Mouse (Mus musculus): ENCODE results near the gene Hrc.

Gene Hrc

DNA sequence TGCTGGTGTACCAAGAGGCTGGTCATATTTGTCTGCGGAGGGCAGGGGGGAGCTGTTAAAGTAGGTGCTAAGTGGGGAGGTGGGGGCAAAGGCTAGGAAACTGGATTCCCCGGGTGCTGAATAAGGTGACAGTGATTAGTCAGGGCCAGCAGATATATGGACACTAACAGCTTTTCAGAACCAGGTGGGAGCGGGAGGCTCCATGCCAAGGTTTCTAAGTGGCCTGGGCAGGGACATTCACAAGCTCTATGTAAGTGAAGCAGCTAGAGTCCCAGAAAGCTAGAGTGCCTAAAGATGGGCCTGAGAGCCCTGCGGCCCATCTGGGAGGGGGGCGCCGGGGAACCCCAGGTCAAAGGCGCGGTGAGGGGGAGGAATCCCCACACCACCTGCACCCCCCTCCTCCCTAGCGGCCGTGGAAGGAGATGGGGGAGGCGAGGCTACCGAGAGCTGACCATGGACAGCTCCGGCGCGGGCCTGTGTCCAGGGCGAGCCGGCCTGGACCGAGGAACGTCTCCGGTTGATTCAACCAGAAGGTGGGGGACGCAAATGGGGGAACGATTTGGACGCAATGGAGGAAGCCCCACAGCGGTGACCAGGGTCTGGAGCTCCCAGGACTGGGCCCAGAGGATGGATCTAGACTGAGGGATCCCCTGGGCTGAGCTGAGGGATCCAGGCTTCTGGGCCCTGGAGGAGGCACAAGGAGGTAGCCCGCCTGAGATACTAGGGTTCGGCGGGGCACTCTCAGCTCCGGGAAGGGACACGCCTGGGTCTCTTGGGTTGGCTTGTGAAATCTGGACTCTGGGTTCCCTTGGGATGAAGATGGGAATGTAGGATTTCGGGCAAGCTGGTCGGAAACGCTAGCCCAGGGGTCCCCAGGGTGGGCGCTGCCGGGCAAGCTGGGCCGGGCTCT is 30.9 kb downstream of the Hrc start:
- peak; percentile 35 for DNase-seq (ENCODE audit: low spot score)

DNA sequence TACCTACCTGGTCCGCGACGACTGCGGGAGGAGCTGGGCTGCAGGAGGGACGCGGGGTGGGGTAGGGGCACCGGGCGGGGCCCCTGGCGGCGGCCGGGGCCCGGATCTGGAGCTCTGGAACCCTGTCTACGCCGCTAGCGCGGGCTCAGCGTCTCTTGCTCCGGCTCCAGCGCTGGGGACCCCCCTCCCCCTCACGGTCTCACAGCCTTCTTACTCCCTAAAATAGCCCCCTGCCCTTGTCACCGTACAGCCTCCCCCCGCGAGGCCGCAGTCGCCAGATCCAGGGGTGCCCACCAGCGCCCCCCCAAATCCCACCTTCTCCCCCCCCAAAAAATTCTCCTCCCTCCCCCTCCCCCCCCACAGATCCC is 31.5 kb downstream of the Hrc start, which contains the start of gene Ppfia3:
TSS of gene Ppfia3 (minus strand) at position 368 of the 368 bp plus-strand sequence.
- no peak for DNase-seq (ENCODE audit: low spot score)

DNA sequence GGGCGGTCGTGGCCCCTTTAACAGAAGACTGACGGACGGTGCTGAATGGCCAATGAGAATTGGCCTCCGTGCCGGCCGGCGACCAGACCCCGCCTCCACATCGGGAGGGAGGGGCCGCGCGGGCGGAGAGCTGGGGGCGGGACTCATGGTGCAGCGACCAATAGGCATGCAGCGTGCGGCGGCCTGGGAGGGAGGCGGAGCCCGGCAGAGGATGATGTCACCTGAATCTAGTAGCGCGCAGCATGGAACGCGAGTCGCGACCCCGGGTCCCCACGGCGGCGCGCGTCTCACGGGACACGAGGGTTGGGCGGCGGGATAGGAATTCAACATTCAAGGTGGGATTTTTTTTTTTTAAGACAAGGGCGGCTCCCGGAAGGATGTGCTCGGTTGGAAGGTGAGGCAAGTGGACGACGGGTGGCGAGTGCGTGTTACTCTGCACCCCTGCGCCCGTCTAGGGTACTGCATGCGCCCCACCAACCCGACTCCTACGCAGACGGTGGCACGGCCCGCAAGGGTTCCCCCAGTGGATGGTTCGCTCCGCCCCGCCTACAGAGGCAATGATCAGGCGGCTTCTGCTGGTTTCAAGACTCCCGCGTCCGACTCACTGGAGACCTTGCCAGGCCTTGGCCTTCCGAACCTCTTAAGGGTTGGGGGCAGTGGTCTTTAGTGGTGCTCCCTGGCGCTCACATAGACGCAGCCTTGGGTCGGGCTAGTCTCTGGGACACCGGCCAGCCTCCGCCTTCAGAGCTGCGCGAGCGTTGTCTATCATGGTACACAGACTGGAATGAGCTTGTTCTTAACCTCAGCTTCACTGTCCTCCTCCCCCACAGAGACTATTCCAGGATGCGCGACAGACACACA is 32.2 kb downstream of the Hrc start:
- peak; percentile 91 for DNase-seq (ENCODE audit: low spot score)

DNA sequence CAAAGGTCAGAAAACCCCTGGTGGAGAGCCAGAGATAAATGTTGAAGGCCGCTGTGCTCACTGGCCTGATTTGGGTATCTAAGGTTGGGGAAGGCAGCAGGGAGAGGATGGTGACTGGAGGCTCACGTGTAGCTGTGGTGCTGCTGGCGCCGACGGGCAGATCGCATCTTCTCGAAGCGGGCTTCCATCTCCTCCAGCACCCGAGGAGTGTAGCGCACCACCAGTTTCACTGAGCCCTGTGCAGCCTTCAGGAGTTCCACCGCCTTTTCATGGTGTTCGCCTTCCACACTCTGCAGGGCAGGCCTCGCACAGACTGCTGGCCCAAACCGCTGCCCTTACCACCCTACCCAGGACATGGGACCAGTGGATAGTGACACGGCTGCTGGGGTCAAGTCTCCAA is 33.1 kb downstream of the Hrc start:
- no peak for DNase-seq (ENCODE audit: low spot score)

DNA sequence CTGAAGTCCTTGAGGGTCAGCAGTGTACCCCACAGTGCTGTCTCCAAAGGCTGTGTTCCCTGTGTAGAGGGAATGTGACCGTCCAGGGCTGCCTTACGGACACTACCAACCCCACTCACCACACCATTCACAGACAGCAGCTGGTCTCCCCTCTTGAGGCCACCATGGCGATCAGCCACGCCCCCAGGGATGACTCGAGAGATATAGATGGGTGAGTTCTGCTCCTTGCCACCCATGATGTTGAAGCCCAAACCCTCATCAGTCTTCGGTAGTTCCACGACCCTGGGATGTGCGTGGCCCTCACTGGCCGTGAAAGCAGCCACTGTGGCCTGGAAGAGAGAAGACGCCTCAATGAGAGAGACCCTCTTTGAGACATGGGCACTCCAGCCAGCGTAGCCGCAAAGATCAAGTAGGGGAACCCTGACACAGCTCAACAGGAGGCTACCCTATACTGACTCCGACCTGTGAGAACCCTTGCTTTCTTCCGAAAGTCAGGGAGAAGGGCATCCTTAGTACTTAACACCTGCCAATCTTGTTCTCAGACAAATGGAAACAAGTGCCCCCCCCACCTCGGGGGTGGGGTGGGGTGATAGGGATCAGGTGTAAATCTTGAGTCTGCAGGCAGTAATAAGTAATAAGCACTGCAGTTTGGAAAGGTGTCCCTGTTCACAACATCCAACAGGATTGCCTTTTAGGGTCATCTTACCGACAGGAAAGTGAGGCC is 34.1 kb downstream of the Hrc start:
- DNase-seq (ENCODE audit: low spot score) = no peak

DNA sequence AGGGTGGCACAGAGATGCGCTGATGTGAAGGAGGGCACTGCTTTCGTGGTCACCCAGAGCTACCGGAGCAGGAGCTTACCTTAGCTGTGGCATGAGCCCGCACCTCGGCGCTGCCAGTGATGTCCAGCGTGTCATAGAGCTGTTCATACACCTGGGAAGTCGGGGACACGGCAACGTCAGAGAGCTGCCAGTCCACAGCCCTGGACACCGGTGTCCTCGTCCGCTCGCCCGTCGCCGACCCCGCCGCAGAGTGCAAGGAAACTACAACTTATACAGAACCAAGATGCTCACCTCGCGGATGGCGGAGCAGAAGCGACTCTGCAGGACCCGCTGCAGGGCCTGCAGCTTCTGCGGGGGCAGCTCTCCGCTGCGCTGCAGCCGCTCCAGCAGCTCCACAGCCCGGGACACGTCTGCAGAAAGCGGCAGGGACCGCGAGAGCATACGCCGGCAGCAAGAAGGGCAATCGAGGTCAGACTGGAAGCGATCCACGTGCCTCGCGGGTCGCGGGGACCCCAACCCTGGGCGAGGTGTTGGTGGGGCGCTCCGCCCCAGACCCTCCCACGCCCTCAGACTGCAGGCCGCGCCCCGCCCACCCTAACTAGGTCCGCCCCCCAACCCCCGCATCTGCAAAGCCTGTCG is 34.9 kb downstream of the Hrc start:
- no peak for DNase-seq (ENCODE audit: low spot score)

DNA sequence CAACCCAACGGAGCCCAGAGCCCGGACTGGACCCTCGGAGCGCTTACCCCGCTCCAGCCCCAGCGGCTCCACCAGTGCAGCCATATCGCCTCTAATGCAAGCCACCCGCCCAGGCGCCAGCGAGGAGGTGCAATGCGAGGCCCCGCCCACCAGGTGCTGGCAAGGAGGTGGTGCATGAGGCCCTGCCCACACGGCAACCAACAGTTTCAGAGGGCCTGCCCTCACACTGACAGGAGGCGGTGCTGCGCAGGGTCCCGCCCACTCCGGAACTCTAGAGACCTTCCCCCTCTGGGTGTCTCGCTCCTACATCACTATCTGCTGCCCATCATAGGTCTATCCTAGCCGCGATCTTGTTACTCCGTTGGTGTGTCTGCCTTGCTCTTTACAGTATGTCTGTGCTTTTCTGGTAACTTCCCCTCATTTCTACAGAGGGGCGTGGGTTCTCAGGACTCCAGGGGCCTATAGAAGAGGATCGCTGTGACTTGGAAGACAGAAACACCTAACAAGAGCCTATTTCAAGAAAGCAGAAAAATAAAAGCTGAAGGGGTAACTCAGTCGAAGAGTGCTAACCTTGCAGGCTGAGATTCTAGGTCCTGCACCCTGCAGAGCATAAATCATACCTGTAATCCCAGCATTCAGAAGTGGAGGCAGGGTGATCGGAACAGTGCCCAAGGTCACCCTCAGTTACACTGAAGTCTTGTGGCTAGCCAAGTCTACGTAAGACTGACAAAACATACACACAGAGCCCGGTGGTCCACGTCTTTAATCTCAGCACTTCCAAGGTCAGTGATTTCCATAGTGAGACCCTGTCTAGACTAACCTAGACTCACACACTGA is 35.6 kb downstream of the Hrc start, which contains the start of gene Lin7b:
TSS of gene Lin7b (minus strand) at position 109 of the 837 bp plus-strand sequence.
- no peak for DNase-seq (ENCODE audit: low spot score)

DNA sequence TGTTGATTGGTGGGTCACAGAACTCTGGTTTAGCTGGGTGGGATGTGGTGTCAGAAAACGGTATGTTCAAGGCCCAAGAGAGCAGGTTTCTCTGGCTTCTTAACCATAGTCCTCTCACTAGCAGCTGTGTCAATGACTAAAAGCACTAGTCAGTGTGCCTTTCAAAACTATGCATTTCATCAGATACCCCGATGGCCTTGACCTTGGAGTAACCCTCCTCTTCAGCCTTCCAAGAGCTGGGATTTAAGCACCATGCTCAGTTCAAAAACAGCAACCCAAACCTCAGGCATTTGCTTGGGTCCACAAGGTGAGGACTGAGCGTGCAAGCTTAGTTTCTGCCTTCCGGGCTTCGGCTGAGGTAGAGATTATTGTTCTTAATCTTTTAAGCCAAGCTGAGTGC is 37.3 kb downstream of the Hrc start:
- DNase-seq (ENCODE audit: low spot score) = no peak

DNA sequence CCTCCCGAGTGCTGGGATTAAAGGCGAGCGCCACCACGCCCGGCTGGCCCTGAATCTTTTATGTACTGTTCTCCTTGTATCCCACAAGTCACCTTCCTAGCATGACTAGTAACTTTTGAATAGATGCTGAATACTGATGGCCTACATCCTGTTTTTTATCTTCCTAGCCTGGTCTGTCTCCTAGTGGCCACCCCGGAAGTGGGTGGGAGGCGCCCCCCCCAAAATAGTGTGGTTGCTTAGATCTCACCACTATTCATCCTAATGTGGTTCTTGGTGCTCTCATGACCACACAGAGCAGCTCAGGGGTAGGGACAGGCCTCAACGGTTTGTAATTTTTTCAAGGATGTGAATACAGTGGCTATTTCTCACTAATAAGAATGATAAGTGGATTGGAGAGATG is 39.5 kb downstream of the Hrc start:
- no peak for DNase-seq (ENCODE audit: low spot score)

DNA sequence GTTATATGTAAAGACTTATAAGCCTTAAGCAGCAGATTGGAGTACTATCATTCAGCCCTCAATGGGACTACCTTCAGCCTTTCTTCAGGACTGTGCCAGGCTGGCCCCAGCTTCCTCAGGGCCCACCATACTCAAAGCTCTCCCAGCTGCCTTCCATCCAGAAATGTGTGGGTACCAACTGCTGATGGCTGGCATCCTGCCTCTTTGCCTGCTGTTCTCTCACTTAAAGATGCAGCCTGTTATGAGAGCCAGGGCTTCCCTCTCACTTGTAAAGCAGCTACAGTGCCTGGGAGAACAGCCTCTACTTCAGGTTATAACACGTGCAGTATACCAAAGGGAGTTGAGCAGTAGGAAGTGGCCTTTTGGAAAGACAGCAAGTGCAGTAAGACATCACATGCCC is 41.0 kb downstream of the Hrc start:
- no peak for DNase-seq (ENCODE audit: low spot score)

DNA sequence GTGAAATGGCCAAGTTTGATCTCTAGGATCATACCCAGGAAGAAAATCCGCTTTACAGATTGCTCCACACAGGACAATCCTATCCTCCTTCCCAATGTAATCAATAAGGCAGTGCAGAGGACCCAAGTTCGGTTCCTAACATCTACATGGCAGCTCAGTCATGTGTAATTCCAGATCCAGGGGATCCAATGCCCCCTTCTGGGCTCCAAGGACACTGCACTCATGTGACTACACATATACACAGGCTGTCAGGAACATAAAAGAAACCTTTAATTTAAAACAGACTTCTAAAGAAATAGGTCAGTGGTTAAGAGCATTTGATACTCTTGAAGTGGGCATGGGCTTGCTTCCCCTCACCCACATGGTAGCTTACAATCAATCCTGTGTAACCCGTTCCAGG is 51.0 kb downstream of the Hrc start:
- DNase-seq (ENCODE audit: low spot score) = no peak
